Mouse (Mus musculus) gastrocnemius, postnatal 14 days (tissue): Measurements from ENCODE around the gene Rgl1. TPM values are rescaled to one million over a fixed set of nuclear protein-coding genes. Genes with fewer than 3 reads are reported as not detected.

ENCODE experiments used
- DNase-seq: peaks from one replicate; pipeline ENCODE4 v3.0.0; 2021; ENCODE audit warnings: mixed read lengths
- intact Hi-C: fragments of 180-260 bp; cut with DNase I; formaldehyde crosslinking; loops from one replicate; pipeline ENCODE4 v1.15.1; 2025; ENCODE audit warnings: low total_unique reads
- total RNA-seq, 2 experiments: library from RNA; stranded (reverse); gene quantifications; 2 replicates each; pipeline ENCODE4 v1.2.3; 2021

Gene Rgl1
- total RNA-seq, 2 experiments from 2014 or later: 19.6 to 23.3 TPM

GRCm38 (mm10) chr1:152536416-152537018 lies 229.6 kb downstream of the Rgl1 start:
- DNase-seq: peak; percentile 62
- intact Hi-C loops: no loop called here

DNA sequence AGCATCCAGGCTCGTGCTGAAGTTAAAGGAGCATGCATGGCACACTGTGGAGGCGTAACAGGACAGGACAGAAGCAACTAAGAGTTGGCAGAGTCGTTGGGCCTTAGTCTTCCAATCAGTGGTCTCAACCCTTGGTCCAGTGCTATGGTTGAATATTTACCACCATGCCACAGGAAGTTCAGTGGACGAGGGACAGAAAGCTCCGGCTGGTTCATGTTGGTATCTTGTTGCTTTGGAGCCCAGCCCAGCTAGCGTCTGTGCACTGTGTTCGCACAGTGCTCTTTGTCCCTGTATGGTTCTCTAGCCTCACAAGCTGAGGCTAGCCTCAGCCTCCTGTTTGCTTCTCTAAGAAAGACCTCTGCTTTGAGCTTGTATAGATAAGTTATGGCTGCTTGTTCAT lies 231.6 kb downstream of the Rgl1 start:
- intact Hi-C loops: no loop called here
- no peak for DNase-seq

GRCm38 (mm10) chr1:152531498-152531897 lies 234.7 kb downstream of the Rgl1 start:
- DNase-seq: peak; percentile 35
- intact Hi-C loops: no loop called here

- DNase-seq: no peak
- intact Hi-C loops: loop anchor here (5.0 kb wide), 1 partner anchor 159 kb away; no protein-coding TSS in a partner anchor
Measured at GRCm38 (mm10) chr1:152528778-152529177, 237.4 kb downstream of the Rgl1 start.

- no peak for DNase-seq
- intact Hi-C loops: loop anchor here (5.0 kb wide), 1 partner anchor 159 kb away; no protein-coding TSS in a partner anchor
Measured at GRCm38 (mm10) chr1:152528214-152528613, 237.9 kb downstream of the Rgl1 start.

GRCm38 (mm10) chr1:152526154-152526553 lies 240.0 kb downstream of the Rgl1 start:
- intact Hi-C loops: loop anchor here (5.0 kb wide), 1 partner anchor 161 kb away; no protein-coding TSS in a partner anchor
- DNase-seq: no peak

- intact Hi-C loops: loop anchor here (5.0 kb wide), 1 partner anchor 162 kb away; no protein-coding TSS in a partner anchor
Measured at GRCm38 (mm10) chr1:152524987-152525648, 241.0 kb downstream of the Rgl1 start.

GRCm38 (mm10) chr1:152524098-152524892 lies 241.9 kb downstream of the Rgl1 start:
- intact Hi-C loops: no loop called here
- no peak for DNase-seq

More at GRCm38 (mm10) chr1:152524987-152525648, 241.0 kb downstream of the Rgl1 start:
- DNase-seq: peak; percentile 65

GRCm38 (mm10) chr1:152523292-152523691 lies 242.9 kb downstream of the Rgl1 start:
- intact Hi-C loops: no loop called here
- DNase-seq: no peak

DNA sequence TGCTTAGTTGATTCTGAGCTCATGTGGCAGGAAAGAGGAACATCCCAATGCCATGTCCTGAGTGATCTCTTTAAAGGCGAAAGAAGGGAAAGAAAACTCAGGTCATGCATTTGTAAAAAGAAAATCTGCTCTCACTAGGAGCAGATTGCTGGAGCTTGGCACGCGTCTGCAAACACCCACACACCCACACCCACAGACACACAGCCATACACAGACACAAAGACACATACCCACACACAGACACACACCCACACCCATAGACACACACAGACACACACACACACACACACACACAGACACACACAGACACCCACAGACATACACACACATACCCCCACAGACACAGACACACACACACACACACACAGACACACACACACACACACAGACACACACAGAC lies 243.9 kb downstream of the Rgl1 start:
- intact Hi-C loops: no loop called here
- DNase-seq: no peak

- intact Hi-C loops: loop anchor here (2.0 kb wide), 1 partner anchor 226 kb away; no protein-coding TSS in a partner anchor
Measured at GRCm38 (mm10) chr1:152520798-152521575, 245.2 kb downstream of the Rgl1 start.

GRCm38 (mm10) chr1:152518971-152519370 lies 247.2 kb downstream of the Rgl1 start:
- no peak for DNase-seq
- intact Hi-C loops: loop anchor here (10.0 kb wide), 1 partner anchor 114 kb away; no protein-coding TSS in a partner anchor

More at GRCm38 (mm10) chr1:152520798-152521575, 245.2 kb downstream of the Rgl1 start:
- DNase-seq: peak; percentile 64

DNA sequence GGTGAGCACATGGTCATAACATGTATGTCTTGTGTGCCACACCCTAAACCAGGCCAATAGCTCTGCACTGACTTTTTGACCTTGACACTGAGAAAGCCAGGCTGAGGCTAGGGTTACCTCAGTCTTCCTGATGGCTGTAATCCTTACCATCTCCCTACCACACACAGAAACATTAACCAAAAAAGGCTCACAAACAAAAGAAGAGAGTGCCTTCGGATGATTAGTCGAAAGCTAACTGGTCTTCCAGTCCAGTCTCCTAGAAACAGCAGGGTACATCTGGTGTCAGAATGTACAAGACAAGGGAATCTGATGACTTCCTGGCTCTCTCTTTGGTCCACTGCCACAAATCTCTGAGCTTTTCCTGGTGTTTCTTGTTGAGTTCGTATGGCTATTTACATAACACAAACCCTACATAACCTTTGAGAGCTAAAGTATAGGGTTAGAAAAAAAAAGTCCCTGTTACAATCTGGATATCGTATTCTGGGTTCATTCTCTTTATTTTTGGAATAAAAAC lies 249.0 kb downstream of the Rgl1 start:
- intact Hi-C loops: loop anchor here (10.0 kb wide), 1 partner anchor 112 kb away; no protein-coding TSS in a partner anchor
- DNase-seq: no peak

DNA sequence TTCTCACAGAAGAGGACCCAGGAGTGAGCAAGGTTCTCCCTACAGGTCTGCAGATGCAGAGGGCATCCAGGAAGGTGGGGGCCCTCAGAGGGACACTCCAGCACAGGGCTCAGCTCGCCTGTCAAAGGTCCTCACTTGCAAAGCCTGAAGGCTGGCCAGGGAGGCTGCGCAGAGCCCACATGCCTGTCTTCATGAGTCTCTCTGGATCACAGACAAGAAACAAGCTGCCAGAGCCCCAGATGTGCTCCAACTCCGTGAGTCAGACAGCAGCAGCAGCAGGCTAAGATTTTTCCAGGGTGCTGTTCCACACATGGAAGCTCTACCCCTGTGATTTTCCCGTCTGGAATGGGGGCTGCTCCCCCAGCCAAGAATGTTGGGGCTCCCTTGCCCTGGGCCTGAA lies 251.9 kb downstream of the Rgl1 start:
- intact Hi-C loops: loop anchor here (10.0 kb wide), 1 partner anchor 109 kb away; no protein-coding TSS in a partner anchor

DNA sequence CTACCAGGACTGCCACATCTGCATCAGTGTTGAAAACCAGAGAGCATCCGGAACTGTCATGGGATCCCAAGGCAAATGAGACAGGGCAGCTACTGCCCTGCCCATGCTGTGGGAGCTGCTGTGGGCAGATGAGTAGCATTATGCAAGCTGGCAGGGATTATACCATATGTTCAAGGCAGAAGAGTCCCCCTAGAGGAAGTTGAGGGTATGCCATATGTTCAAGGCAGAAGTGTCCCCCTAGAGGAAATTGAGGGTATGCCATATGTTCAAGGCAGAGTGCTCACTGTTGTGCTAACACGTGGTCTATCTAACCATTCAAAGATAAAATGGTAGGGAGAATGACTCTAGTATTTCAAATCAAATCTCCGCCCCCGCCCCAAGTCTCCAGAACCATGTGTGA lies 254.9 kb downstream of the Rgl1 start:
- intact Hi-C loops: loop anchor here (10.0 kb wide), 1 partner anchor 106 kb away; no protein-coding TSS in a partner anchor

More for the DNA sequence above, 251.9 kb downstream of the Rgl1 start:
- DNase-seq: peak; percentile 62

DNA sequence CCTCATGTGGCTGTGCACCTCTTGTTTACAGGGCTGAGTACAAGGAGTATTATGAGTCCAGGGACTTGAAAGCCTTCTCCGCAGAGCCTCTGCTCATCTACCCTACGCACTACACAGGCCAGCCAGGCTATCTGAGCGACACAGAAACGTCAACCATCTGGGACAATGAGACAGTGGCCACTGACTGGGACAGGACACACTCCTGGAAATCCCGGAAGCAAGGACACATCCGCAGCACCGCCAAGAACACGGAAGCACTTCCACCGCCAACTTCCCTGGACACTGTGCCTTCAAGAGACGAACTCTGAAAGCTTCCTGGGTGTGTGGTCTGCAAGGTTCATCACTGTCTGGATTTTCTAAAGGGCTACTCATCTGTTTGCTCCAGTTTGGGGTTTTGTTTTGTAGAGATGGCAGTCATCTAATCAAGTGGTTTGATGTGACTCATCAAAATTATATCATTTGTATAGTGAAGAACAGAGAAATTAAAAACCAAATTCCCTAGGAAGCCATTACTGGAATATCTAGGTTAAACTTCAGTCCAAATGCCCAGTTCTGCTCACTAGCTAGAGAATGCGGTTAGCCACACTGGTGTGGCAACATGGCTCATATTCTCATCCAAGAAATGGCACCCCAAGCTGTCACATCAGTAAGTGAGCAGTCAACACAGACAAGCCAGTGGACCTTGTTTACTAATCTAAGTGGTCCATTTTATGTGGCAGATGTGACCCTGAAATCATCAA lies 257.5 kb downstream of the Rgl1 start:
- intact Hi-C loops: no loop called here
- DNase-seq: no peak

More for the DNA sequence above, 254.9 kb downstream of the Rgl1 start:
- no peak for DNase-seq

- intact Hi-C loops: no loop called here
- peak; percentile 27 for DNase-seq
Measured at GRCm38 (mm10) chr1:152506726-152507125, 259.4 kb downstream of the Rgl1 start.

DNA sequence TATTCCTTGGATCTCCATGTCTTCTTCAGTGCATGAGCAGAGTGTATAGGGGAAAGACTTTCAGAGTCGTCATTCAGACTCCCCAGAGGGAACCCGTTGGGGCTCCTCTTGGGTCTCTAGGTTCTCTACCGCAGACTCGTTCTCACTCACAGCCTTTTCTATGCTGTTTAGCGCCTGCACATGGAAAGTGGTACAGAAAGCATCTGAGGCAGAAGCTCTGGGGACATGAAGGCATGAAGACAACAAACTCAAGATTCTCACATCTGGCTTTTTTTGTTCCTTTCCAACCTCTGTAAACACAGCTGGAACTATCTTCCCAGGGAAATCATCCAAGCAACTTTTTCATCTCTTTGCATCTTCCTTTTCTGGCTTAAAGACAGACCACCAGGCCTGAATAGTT lies 260.0 kb downstream of the Rgl1 start:
- DNase-seq: no peak
- intact Hi-C loops: no loop called here
